In genomic region chr9:7835302-7835701, GRCm38 (mm10) we compare ENCODE assay signal across 13 mouse cellular contexts. TPM values are rescaled to one million over a fixed set of nuclear protein-coding genes. Genes with fewer than 3 reads are reported as not detected.
A peak's percentile ranks its signal among the peaks of the same experiment; 100 is the strongest.
DNase-seq lines count a peak whose midpoint lies in the region; ATAC-seq and TF ChIP-seq lines count a peak whose summit lies in the region.
"Had no signal": no experiment of that assay in that cellular context is flagged by ENCODE, and none has a peak within 500 bp of the region (broad histone marks: within the 10 kb centered on the region; RNA-seq: fewer than 3 reads in every experiment).

No protein-coding gene starts in this region.

- H3K27me3 ChIP-seq in heart, embryonic 11.5 days (ENCODE audit: control insufficient read depth, insufficient read depth, low read length): no peaks in the 10 kb centered on the region
- no peaks in the 10 kb centered on the region for H3K27me3 ChIP-seq in liver, embryonic 11.5 days (replicated peaks; ENCODE audit: control insufficient read depth, insufficient read depth, low read length)
- H3K27me3 ChIP-seq in MEL (ENCODE audit: control insufficient read depth in 1 of 2, insufficient read depth in 2 of 2, low read length in 2 of 2): no peaks in the 10 kb centered on the region
- no peaks in the 10 kb centered on the region for H3K27me3 ChIP-seq in liver, embryonic 15.5 days

- no peak overlapping the region for H3K4me3 ChIP-seq in heart, embryonic 11.5 days (ENCODE audit: low read depth, low read length)
- peak overlapping the region; percentile 67; the same call in 1 of the 2 replicates for H3K4me3 ChIP-seq in liver, embryonic 11.5 days (ENCODE audit: low read depth, low read length)
- H3K4me3 ChIP-seq in MEL (ENCODE audit: control insufficient read depth in 1 of 2, insufficient read depth in 1 of 2, low read depth in 2 of 2, low read length in 2 of 2): peak overlapping the region in 1 of 2 experiments; percentile 88; a peak in 2 of 4 replicates
- no peak overlapping the region; the same call in 1 of the 2 replicates for H3K4me3 ChIP-seq in liver, embryonic 15.5 days (replicated peaks)

- no peak overlapping the region for H3K27ac ChIP-seq in heart, embryonic 11.5 days (ENCODE audit: low read depth, low read length)
- H3K27ac ChIP-seq in liver, embryonic 11.5 days (ENCODE audit: low read depth, low read length): no peak overlapping the region
- H3K27ac ChIP-seq in MEL (ENCODE audit: control insufficient read depth, low read depth, low read length): no peak overlapping the region
- no peak overlapping the region for H3K27ac ChIP-seq in liver, embryonic 15.5 days (replicated peaks)

- TF ChIP-seq POLR2A in MEL (IDR thresholded peaks at IDR 0.05; ENCODE audit: control insufficient read depth in 1 of 2, insufficient read depth in 1 of 2, low read depth in 1 of 2, low read length in 2 of 2, poor library complexity in 1 of 2): no peak

- no peak for DNase-seq in heart, adult 9 months (ENCODE audit: low spot score in 2 of 2)
- no peak for DNase-seq in liver, embryonic 11.5 days (ENCODE audit: low spot score)
- no peak for DNase-seq in liver
- peak; percentile 28 for DNase-seq in MEL (ENCODE audit: low read depth, low spot score)
- no peak for DNase-seq in T-cell, adult 2 months (ENCODE audit: low spot score)
- DNase-seq: adrenal gland, postnatal 14 days; cerebellum, postnatal 36 days; kidney, postnatal 36 days; lung, adult 2 months; right cerebral cortex, postnatal 25 days had no signal

- no peak for TF ChIP-seq EP300 in MEL (IDR thresholded peaks at IDR 0.05; ENCODE audit: low read depth in 1 of 2, low read length in 2 of 2)

- no peaks in the 10 kb centered on the region for H3K4me1 ChIP-seq in heart, embryonic 11.5 days (ENCODE audit: control insufficient read depth, insufficient read depth, low read length)
- peaks cover 7% of the 10 kb centered on the region; the same call in 1 of the 2 replicates for H3K4me1 ChIP-seq in liver, embryonic 11.5 days (replicated peaks; ENCODE audit: control insufficient read depth, insufficient read depth, low read length)
- peaks cover 13 to 21% of the 10 kb centered on the region in 2 experiments for H3K4me1 ChIP-seq in MEL (ENCODE audit: control insufficient read depth in 1 of 2, insufficient read depth in 2 of 2, low read length in 2 of 2)
- peaks cover 41% of the 10 kb centered on the region for H3K4me1 ChIP-seq in liver, embryonic 15.5 days (replicated peaks)

- no peaks in the 10 kb centered on the region for H3K9me3 ChIP-seq in heart, embryonic 11.5 days (replicated peaks; ENCODE audit: control insufficient read depth, low read length)
- H3K9me3 ChIP-seq in liver, embryonic 11.5 days (ENCODE audit: control insufficient read depth, low read length): no peaks in the 10 kb centered on the region
- H3K9me3 ChIP-seq in MEL (replicated peaks; ENCODE audit: insufficient read depth, low read length): no peaks in the 10 kb centered on the region
- H3K9me3 ChIP-seq in liver, embryonic 15.5 days (replicated peaks): no peaks in the 10 kb centered on the region

- peaks cover 36% of the 10 kb centered on the region for H3K79me2 ChIP-seq in MEL (ENCODE audit: control insufficient read depth, insufficient read depth, low read length, poor library complexity)

- TF ChIP-seq CTCF in MEL (IDR thresholded peaks at IDR 0.05 in 2 of 3, conservative IDR thresholded peaks at IDR 0.05 in 1 of 3; ENCODE audit: control insufficient read depth in 1 of 3, insufficient read depth in 1 of 3, low read depth in 2 of 3, low read length in 3 of 3, poor library complexity in 1 of 3, severe bottlenecking in 1 of 3): no peak

- no peak overlapping the region for H3K9ac ChIP-seq in heart, embryonic 11.5 days (ENCODE audit: low read depth, low read length)
- H3K9ac ChIP-seq in liver, embryonic 11.5 days (ENCODE audit: low read depth, low read length): no peak overlapping the region
- no peak overlapping the region for H3K9ac ChIP-seq in MEL (ENCODE audit: control insufficient read depth, low read depth, low read length, poor library complexity, severe bottlenecking)
- H3K9ac ChIP-seq in liver, embryonic 15.5 days: no peak overlapping the region

- no peak for TF ChIP-seq RAD21 in MEL (IDR thresholded peaks at IDR 0.05; ENCODE audit: low read depth, low read length)

- no peak for ATAC-seq in heart, embryonic 11.5 days (replicated peaks; ENCODE audit: insufficient number of reproducible peaks, low FRiP score, low TSS enrichment)
- ATAC-seq in liver, embryonic 11.5 days (replicated peaks; ENCODE audit: low FRiP score): no peak
- ATAC-seq in liver, embryonic 15.5 days (ENCODE audit: insufficient read depth): no peak
- no peak for ATAC-seq in megakaryocyte-erythroid progenitor cell, adult 5-6 weeks (replicated peaks; ENCODE audit: low FRiP score, low TSS enrichment, poor library complexity, severe bottlenecking)

- WGBS in heart, embryonic 11.5 days (ENCODE audit: insufficient replicate concordance): 75% methylated on average over 1 of the region's 1 CpGs
- 82% methylated on average over 1 of the region's 1 CpGs for WGBS in liver, embryonic 11.5 days
- WGBS in liver, embryonic 15.5 days (ENCODE audit: insufficient replicate concordance): 63% methylated on average over 1 of the region's 1 CpGs

- peaks cover 2% of the 10 kb centered on the region; the same call in 1 of the 2 replicates for H3K36me3 ChIP-seq in heart, embryonic 11.5 days (ENCODE audit: control insufficient read depth, insufficient read depth, low read length)
- H3K36me3 ChIP-seq in liver, embryonic 11.5 days (ENCODE audit: control insufficient read depth, insufficient read depth, low read length): peaks cover 11% of the 10 kb centered on the region; the same call in 1 of the 2 replicates
- peaks cover 3 to 44% of the 10 kb centered on the region in 2 experiments; a peak in 3 of 4 replicates for H3K36me3 ChIP-seq in MEL (ENCODE audit: control insufficient read depth in 1 of 2, insufficient read depth in 2 of 2, low read length in 2 of 2)
- H3K36me3 ChIP-seq in liver, embryonic 15.5 days (replicated peaks): peaks cover 16% of the 10 kb centered on the region

- H3K4me2 ChIP-seq in heart, embryonic 11.5 days: peak overlapping the region; percentile 77; the same call in 1 of the 2 replicates
- peak overlapping the region; percentile 86 for H3K4me2 ChIP-seq in liver, embryonic 11.5 days
- peak overlapping the region; percentile 88; the same call in 1 of the 2 replicates for H3K4me2 ChIP-seq in liver, embryonic 15.5 days

TF ChIP-seq in MEL, 35 proteins besides CTCF, POLR2A, EP300 and RAD21:
- TF ChIP-seq RCOR1 (IDR thresholded peaks at IDR 0.05; ENCODE audit: low read depth, low read length): peak; percentile 34; the same call in 1 of the 2 replicates
- TF ChIP-seq JUND (IDR thresholded peaks at IDR 0.05; ENCODE audit: low read depth, low read length): 0 out of 2 replicates have a peak, but pooled peaks have one; percentile 19
- TF ChIP-seq MYC (IDR thresholded peaks at IDR 0.05; ENCODE audit: low read depth, low read length): peak; percentile 42; the same call in 1 of the 2 replicates
- TF ChIP-seq ELF1 (IDR thresholded peaks at IDR 0.05; ENCODE audit: low read depth, low read length): no peak
- TF ChIP-seq CHD1 (IDR thresholded peaks at IDR 0.05; ENCODE audit: low read depth, low read length): 0 out of 2 replicates have a peak, but pooled peaks have one; percentile 77
- TF ChIP-seq ETS1 (IDR thresholded peaks at IDR 0.05; ENCODE audit: low read depth, low read length): no peak

RNA-seq across cellular contexts. Expression of gene Birc2, which starts 1.6 kb away (rescaled TPM):
- polyA plus RNA-seq in heart, embryonic 11.5 days (2014; fragmentation: Nextera tagmentation; extraction: Ambion mirVana): 28.1 and 28.7 TPM in 2 replicates
- polyA plus RNA-seq in liver, embryonic 11.5 days (2014; fragmentation: Nextera tagmentation; extraction: Ambion mirVana): 26.6 and 28.1 TPM in 2 replicates
- total RNA-seq in MEL (2012; rRNA removed): 29.6 TPM in 2 replicates
- 10 to 100 TPM in 1 of 2 experiments, not detected in 1; 33.0 TPM for polyA plus RNA-seq in MEL (2012; ENCODE audit: insufficient read depth in 1 of 2, insufficient read length in 2 of 2, low read depth in 1 of 2, low replicate concordance in 2 of 2, missing spikeins in 1 of 2)
- polyA plus RNA-seq in liver, embryonic 15.5 days (2015; fragmentation: Nextera tagmentation; extraction: Ambion mirVana): 12.9 and 13.0 TPM in 2 replicates
- 34.6 and 41.7 TPM in 2 replicates for total RNA-seq in megakaryocyte-erythroid progenitor cell, adult 5-6 weeks (2014; fragmentation: Nextera tagmentation)
- 36.7 and 61.3 TPM in 2 replicates for total RNA-seq in megakaryocyte-erythroid progenitor cell, adult 5-6 weeks (2017)

RNA-seq across cellular contexts. Expression of gene Birc3, which starts 37.7 kb away (rescaled TPM):
- polyA plus RNA-seq in heart, embryonic 11.5 days (2014; fragmentation: Nextera tagmentation; extraction: Ambion mirVana): 4.2 and 4.4 TPM in 2 replicates
- 8.9 and 10.5 TPM in 2 replicates for polyA plus RNA-seq in liver, embryonic 11.5 days (2014; fragmentation: Nextera tagmentation; extraction: Ambion mirVana)
- total RNA-seq in MEL (2012; rRNA removed): 11.6 and 15.9 TPM in 2 replicates
- 10 to 100 TPM in 1 of 2 experiments, not detected in 1; 26.5 TPM for polyA plus RNA-seq in MEL (2012; ENCODE audit: insufficient read depth in 1 of 2, insufficient read length in 2 of 2, low read depth in 1 of 2, low replicate concordance in 2 of 2, missing spikeins in 1 of 2)
- 7.0 and 7.1 TPM in 2 replicates for polyA plus RNA-seq in liver, embryonic 15.5 days (2015; fragmentation: Nextera tagmentation; extraction: Ambion mirVana)
- total RNA-seq in megakaryocyte-erythroid progenitor cell, adult 5-6 weeks (2014; fragmentation: Nextera tagmentation): 6.8 and 8.8 TPM in 2 replicates
- 9.9 and 33.6 TPM in 2 replicates for total RNA-seq in megakaryocyte-erythroid progenitor cell, adult 5-6 weeks (2017)
